Mouse (Mus musculus): ENCODE data around the gene Tpk1.
A peak's percentile ranks its signal among the peaks of the same experiment; 100 is the strongest.

Tpk1 gene

GRCm38 (mm10) chr6:43665677-43666546 lies at the start of gene Tpk1:
Tpk1 (minus strand) TSS chr6:43666278.
- peak; percentile 91 for DNase-seq (ENCODE audit: low read depth, low spot score)

GRCm38 (mm10) chr6:43702810-43703614 lies 36.9 kb upstream of the Tpk1 start:
- DNase-seq (ENCODE audit: low read depth, low spot score): no peak

GRCm38 (mm10) chr6:43691863-43692262 lies 25.8 kb upstream of the Tpk1 start:
- DNase-seq (ENCODE audit: low read depth, low spot score): no peak

- peak; percentile 41 for DNase-seq (ENCODE audit: low read depth, low spot score)
Observed at GRCm38 (mm10) chr6:43685985-43686384, 19.9 kb upstream of the Tpk1 start.

- no peak for DNase-seq (ENCODE audit: low read depth, low spot score)
Observed at GRCm38 (mm10) chr6:43682535-43682934, 16.5 kb upstream of the Tpk1 start.

- no peak for DNase-seq (ENCODE audit: low read depth, low spot score)
Observed at GRCm38 (mm10) chr6:43678689-43679212, 12.7 kb upstream of the Tpk1 start.

GRCm38 (mm10) chr6:43677566-43677965 lies 11.5 kb upstream of the Tpk1 start:
- DNase-seq (ENCODE audit: low read depth, low spot score): no peak

GRCm38 (mm10) chr6:43676139-43676538 lies 10.1 kb upstream of the Tpk1 start:
- no peak for DNase-seq (ENCODE audit: low read depth, low spot score)

GRCm38 (mm10) chr6:43674986-43675760 lies 9.1 kb upstream of the Tpk1 start:
- no peak for DNase-seq (ENCODE audit: low read depth, low spot score)

- no peak for DNase-seq (ENCODE audit: low read depth, low spot score)
Observed at GRCm38 (mm10) chr6:43670939-43671338, 4.9 kb upstream of the Tpk1 start.

- DNase-seq (ENCODE audit: low read depth, low spot score): no peak
Observed at GRCm38 (mm10) chr6:43667681-43668080, 1.6 kb upstream of the Tpk1 start.

- no peak for DNase-seq (ENCODE audit: low read depth, low spot score)
Observed at GRCm38 (mm10) chr6:43666611-43667400, 728 bp upstream of the Tpk1 start.

GRCm38 (mm10) chr6:43661822-43662221 lies 4.3 kb downstream of the Tpk1 start:
- no peak for DNase-seq (ENCODE audit: low read depth, low spot score)

- no peak for DNase-seq (ENCODE audit: low read depth, low spot score)
Observed at GRCm38 (mm10) chr6:43658290-43658689, 7.8 kb downstream of the Tpk1 start.

GRCm38 (mm10) chr6:43657845-43658244 lies 8.2 kb downstream of the Tpk1 start:
- DNase-seq (ENCODE audit: low read depth, low spot score): no peak

- DNase-seq (ENCODE audit: low read depth, low spot score): no peak
Observed at GRCm38 (mm10) chr6:43654876-43655456, 11.1 kb downstream of the Tpk1 start.

- no peak for DNase-seq (ENCODE audit: low read depth, low spot score)
Observed at GRCm38 (mm10) chr6:43649516-43649915, 16.6 kb downstream of the Tpk1 start.

- no peak for DNase-seq (ENCODE audit: low read depth, low spot score)
Observed at GRCm38 (mm10) chr6:43645674-43646073, 20.4 kb downstream of the Tpk1 start.

- no peak for DNase-seq (ENCODE audit: low read depth, low spot score)
Observed at GRCm38 (mm10) chr6:43645105-43645504, 21.0 kb downstream of the Tpk1 start.

GRCm38 (mm10) chr6:43643718-43644117 lies 22.4 kb downstream of the Tpk1 start:
- no peak for DNase-seq (ENCODE audit: low read depth, low spot score)

All from ES-CJ7 (cell line).